Mouse (Mus musculus): ENCODE results near the gene Nrde2. TPM values are rescaled to one million over a fixed set of nuclear protein-coding genes. Genes with fewer than 3 reads are reported as not detected.

The Nrde2 gene
- polyA plus RNA-seq, 1 experiment from 2014 or later: 12.7 TPM

GRCm38 (mm10) chr12:100142848-100143523 is 16.5 kb downstream of the Nrde2 start:
- peaks cover 41% of the 10 kb centered on the region for H3K36me3 ChIP-seq (ENCODE audit: control insufficient read depth, insufficient read depth, low read length)
- no peaks in the 10 kb centered on the region for H3K9me3 ChIP-seq (replicated peaks; ENCODE audit: control insufficient read depth, low read length, poor library complexity, severe bottlenecking)
- WGBS: 93% methylated on average over 11 of the region's 11 CpGs
- H3K4me2 ChIP-seq (ENCODE audit: low read length): no peak overlapping the region
- H3K9ac ChIP-seq (ENCODE audit: low read depth, low read length): no peak overlapping the region
- ATAC-seq: no peak
- H3K27ac ChIP-seq (ENCODE audit: low read length): no peak overlapping the region
- H3K4me3 ChIP-seq (ENCODE audit: low read depth, low read length): no peak overlapping the region
- H3K27me3 ChIP-seq (ENCODE audit: control insufficient read depth, insufficient read depth, low read depth, low read length): no peaks in the 10 kb centered on the region
- no peaks in the 10 kb centered on the region for H3K4me1 ChIP-seq (ENCODE audit: control insufficient read depth, insufficient read depth, low read length)

- peaks cover 24% of the 10 kb centered on the region for H3K36me3 ChIP-seq (ENCODE audit: control insufficient read depth, insufficient read depth, low read length)
- no peaks in the 10 kb centered on the region for H3K9me3 ChIP-seq (replicated peaks; ENCODE audit: control insufficient read depth, low read length, poor library complexity, severe bottlenecking)
- no peak overlapping the region for H3K27ac ChIP-seq (ENCODE audit: low read length)
- H3K4me1 ChIP-seq (ENCODE audit: control insufficient read depth, insufficient read depth, low read length): no peaks in the 10 kb centered on the region
- H3K27me3 ChIP-seq (ENCODE audit: control insufficient read depth, insufficient read depth, low read depth, low read length): no peaks in the 10 kb centered on the region
- no peak overlapping the region for H3K4me2 ChIP-seq (ENCODE audit: low read length)
- H3K9ac ChIP-seq (ENCODE audit: low read depth, low read length): no peak overlapping the region
- WGBS: 86% methylated on average over 3 of the region's 3 CpGs
- no peak for ATAC-seq
- no peak overlapping the region for H3K4me3 ChIP-seq (ENCODE audit: low read depth, low read length)
Measured at GRCm38 (mm10) chr12:100135117-100135516, 24.3 kb downstream of the Nrde2 start.

- H3K4me2 ChIP-seq (ENCODE audit: low read length): no peak overlapping the region
- no peaks in the 10 kb centered on the region for H3K4me1 ChIP-seq (ENCODE audit: control insufficient read depth, insufficient read depth, low read length)
- ATAC-seq: no peak
- H3K27ac ChIP-seq (ENCODE audit: low read length): no peak overlapping the region
- H3K27me3 ChIP-seq (ENCODE audit: control insufficient read depth, insufficient read depth, low read depth, low read length): no peaks in the 10 kb centered on the region
- no peak overlapping the region for H3K4me3 ChIP-seq (ENCODE audit: low read depth, low read length)
- peaks cover 21% of the 10 kb centered on the region for H3K36me3 ChIP-seq (ENCODE audit: control insufficient read depth, insufficient read depth, low read length)
- H3K9ac ChIP-seq (ENCODE audit: low read depth, low read length): no peak overlapping the region
- 82% methylated on average over 11 of the region's 11 CpGs for WGBS
- H3K9me3 ChIP-seq (replicated peaks; ENCODE audit: control insufficient read depth, low read length, poor library complexity, severe bottlenecking): no peaks in the 10 kb centered on the region
Measured at GRCm38 (mm10) chr12:100134395-100134936, 25.0 kb downstream of the Nrde2 start.

GRCm38 (mm10) chr12:100131655-100132054 is 27.8 kb downstream of the Nrde2 start:
- 35% methylated on average over 8 of the region's 8 CpGs for WGBS
- peaks cover 12% of the 10 kb centered on the region for H3K36me3 ChIP-seq (ENCODE audit: control insufficient read depth, insufficient read depth, low read length)

GRCm38 (mm10) chr12:100131167-100131566 is 28.3 kb downstream of the Nrde2 start:
- H3K9me3 ChIP-seq (replicated peaks; ENCODE audit: control insufficient read depth, low read length, poor library complexity, severe bottlenecking): no peaks in the 10 kb centered on the region
- H3K4me1 ChIP-seq (ENCODE audit: control insufficient read depth, insufficient read depth, low read length): no peaks in the 10 kb centered on the region
- 91% methylated on average over 9 of the region's 9 CpGs for WGBS
- H3K4me2 ChIP-seq (ENCODE audit: low read length): no peak overlapping the region
- H3K9ac ChIP-seq (ENCODE audit: low read depth, low read length): no peak overlapping the region
- no peak overlapping the region for H3K27ac ChIP-seq (ENCODE audit: low read length)
- H3K4me3 ChIP-seq (ENCODE audit: low read depth, low read length): no peak overlapping the region
- no peak for ATAC-seq
- H3K27me3 ChIP-seq (ENCODE audit: control insufficient read depth, insufficient read depth, low read depth, low read length): no peaks in the 10 kb centered on the region
- H3K36me3 ChIP-seq (ENCODE audit: control insufficient read depth, insufficient read depth, low read length): peaks cover 12% of the 10 kb centered on the region

More at GRCm38 (mm10) chr12:100131655-100132054, 27.8 kb downstream of the Nrde2 start:
- no peak overlapping the region for H3K4me3 ChIP-seq (ENCODE audit: low read depth, low read length)
- H3K27me3 ChIP-seq (ENCODE audit: control insufficient read depth, insufficient read depth, low read depth, low read length): no peaks in the 10 kb centered on the region
- no peaks in the 10 kb centered on the region for H3K4me1 ChIP-seq (ENCODE audit: control insufficient read depth, insufficient read depth, low read length)
- no peak overlapping the region for H3K4me2 ChIP-seq (ENCODE audit: low read length)
- no peak; the same call in 1 of the 2 replicates for ATAC-seq
- no peak overlapping the region for H3K27ac ChIP-seq (ENCODE audit: low read length)
- no peak overlapping the region for H3K9ac ChIP-seq (ENCODE audit: low read depth, low read length)
- no peaks in the 10 kb centered on the region for H3K9me3 ChIP-seq (replicated peaks; ENCODE audit: control insufficient read depth, low read length, poor library complexity, severe bottlenecking)

GRCm38 (mm10) chr12:100128961-100129360 is 30.5 kb downstream of the Nrde2 start:
- WGBS: 85% methylated on average over 8 of the region's 8 CpGs
- ATAC-seq: no peak

GRCm38 (mm10) chr12:100128522-100128921 is 30.9 kb downstream of the Nrde2 start:
- Histone ChIP-seq H3K9me3 (replicated peaks; ENCODE audit: control insufficient read depth, low read length, poor library complexity, severe bottlenecking) (no peaks in the 10 kb centered on the region), H3K4me3 (ENCODE audit: low read depth, low read length) (no peak overlapping the region), H3K9ac (ENCODE audit: low read depth, low read length) (no peak overlapping the region), H3K27ac (ENCODE audit: low read length) (no peak overlapping the region), H3K4me2 (ENCODE audit: low read length) (no peak overlapping the region), H3K36me3 (ENCODE audit: control insufficient read depth, insufficient read depth, low read length) (peaks cover 20% of the 10 kb centered on the region), H3K4me1 (ENCODE audit: control insufficient read depth, insufficient read depth, low read length) (no peaks in the 10 kb centered on the region), H3K27me3 (ENCODE audit: control insufficient read depth, insufficient read depth, low read depth, low read length) (no peaks in the 10 kb centered on the region)
- WGBS: 92% methylated on average over 6 of the region's 6 CpGs
- ATAC-seq: no peak

More at GRCm38 (mm10) chr12:100128961-100129360, 30.5 kb downstream of the Nrde2 start:
- H3K9me3 ChIP-seq (replicated peaks; ENCODE audit: control insufficient read depth, low read length, poor library complexity, severe bottlenecking): no peaks in the 10 kb centered on the region
- H3K4me1 ChIP-seq (ENCODE audit: control insufficient read depth, insufficient read depth, low read length): no peaks in the 10 kb centered on the region
- H3K27ac ChIP-seq (ENCODE audit: low read length): no peak overlapping the region
- no peak overlapping the region for H3K4me2 ChIP-seq (ENCODE audit: low read length)
- peaks cover 17% of the 10 kb centered on the region for H3K36me3 ChIP-seq (ENCODE audit: control insufficient read depth, insufficient read depth, low read length)
- no peak overlapping the region for H3K9ac ChIP-seq (ENCODE audit: low read depth, low read length)
- H3K27me3 ChIP-seq (ENCODE audit: control insufficient read depth, insufficient read depth, low read depth, low read length): no peaks in the 10 kb centered on the region
- no peak overlapping the region for H3K4me3 ChIP-seq (ENCODE audit: low read depth, low read length)

GRCm38 (mm10) chr12:100127866-100128480 is 31.5 kb downstream of the Nrde2 start:
- ATAC-seq: no peak
- WGBS: 80% methylated on average over 8 of the region's 8 CpGs

More at GRCm38 (mm10) chr12:100127866-100128480, 31.5 kb downstream of the Nrde2 start:
- no peak overlapping the region for H3K4me3 ChIP-seq (ENCODE audit: low read depth, low read length)
- no peak overlapping the region for H3K27ac ChIP-seq (ENCODE audit: low read length)
- H3K9me3 ChIP-seq (replicated peaks; ENCODE audit: control insufficient read depth, low read length, poor library complexity, severe bottlenecking): no peaks in the 10 kb centered on the region
- no peak overlapping the region for H3K9ac ChIP-seq (ENCODE audit: low read depth, low read length)
- H3K4me2 ChIP-seq (ENCODE audit: low read length): no peak overlapping the region
- H3K36me3 ChIP-seq (ENCODE audit: control insufficient read depth, insufficient read depth, low read length): peaks cover 25% of the 10 kb centered on the region
- no peaks in the 10 kb centered on the region for H3K4me1 ChIP-seq (ENCODE audit: control insufficient read depth, insufficient read depth, low read length)
- no peaks in the 10 kb centered on the region for H3K27me3 ChIP-seq (ENCODE audit: control insufficient read depth, insufficient read depth, low read depth, low read length)

All from midbrain, embryonic 16.5 days (tissue).